Mouse (Mus musculus): ENCODE measurements at regions not wholly inside any gene's neighbourhood (a gene's known extent, or its start where the extent isn't known, plus 50 kb on each side); places are given as distances from the start of the nearest gene placed in this dataset.

DNA sequence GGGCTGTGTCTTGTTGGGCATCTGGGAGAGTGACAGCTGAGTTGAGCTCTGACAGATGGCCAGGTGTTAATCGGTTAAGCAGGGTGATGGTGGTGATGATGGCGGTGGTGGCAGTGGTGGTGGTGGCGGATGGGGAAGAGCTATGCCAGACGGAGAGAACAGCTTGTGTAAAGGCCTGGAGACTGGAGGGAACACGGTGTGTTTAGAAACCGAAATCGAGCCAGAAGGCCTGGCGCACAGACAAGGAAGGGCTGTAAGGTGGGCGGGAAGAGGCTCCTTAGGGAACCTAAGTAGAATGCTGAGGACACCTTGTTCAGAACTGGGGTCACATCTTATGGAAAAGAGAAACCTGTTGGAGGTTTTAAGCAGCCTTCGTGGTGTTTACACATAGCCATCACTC, 698.5 kb downstream of the Hs3st4 start:
- WGBS = 90% methylated on average over 10 of the region's 10 CpGs
- no peaks in the 10 kb centered on the region for H3K36me3 ChIP-seq (replicated peaks)
- H3K4me3 ChIP-seq = no peak overlapping the region
- H3K27ac ChIP-seq = no peak overlapping the region
- no peaks in the 10 kb centered on the region for H3K9me3 ChIP-seq
- no peaks in the 10 kb centered on the region for H3K4me1 ChIP-seq
- ATAC-seq (replicated peaks) = no peak
- H3K27me3 ChIP-seq (replicated peaks) = no peaks in the 10 kb centered on the region
- H3K9ac ChIP-seq = no peak overlapping the region
- H3K4me2 ChIP-seq = no peak overlapping the region

DNA sequence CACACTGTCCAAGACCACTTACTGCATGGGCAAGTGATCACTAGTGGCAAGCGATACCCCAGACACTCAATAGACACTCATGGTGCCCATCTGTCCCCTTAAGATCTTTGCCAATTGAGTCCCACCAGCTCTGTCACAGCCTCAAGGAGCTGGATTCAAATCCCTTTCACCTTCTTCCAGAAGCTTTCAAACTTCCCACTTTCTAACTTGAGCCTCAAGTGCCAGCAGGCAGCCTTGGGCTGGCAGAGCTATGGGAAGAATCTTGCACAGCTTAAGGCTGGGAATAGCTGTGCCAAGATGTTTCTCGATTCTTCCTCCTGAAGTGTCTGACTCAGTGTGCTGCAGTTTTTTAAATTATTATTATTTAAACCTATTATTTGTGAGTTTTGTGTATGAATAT, 699.2 kb downstream of the Hs3st4 start:
- no peak overlapping the region for H3K27ac ChIP-seq
- ATAC-seq (replicated peaks) = no peak
- H3K36me3 ChIP-seq (replicated peaks) = no peaks in the 10 kb centered on the region
- WGBS = 91% methylated on average over 2 of the region's 2 CpGs
- H3K4me3 ChIP-seq = no peak overlapping the region
- H3K4me1 ChIP-seq = no peaks in the 10 kb centered on the region
- H3K4me2 ChIP-seq = no peak overlapping the region
- H3K27me3 ChIP-seq (replicated peaks) = no peaks in the 10 kb centered on the region
- H3K9ac ChIP-seq = no peak overlapping the region
- no peaks in the 10 kb centered on the region for H3K9me3 ChIP-seq

DNA sequence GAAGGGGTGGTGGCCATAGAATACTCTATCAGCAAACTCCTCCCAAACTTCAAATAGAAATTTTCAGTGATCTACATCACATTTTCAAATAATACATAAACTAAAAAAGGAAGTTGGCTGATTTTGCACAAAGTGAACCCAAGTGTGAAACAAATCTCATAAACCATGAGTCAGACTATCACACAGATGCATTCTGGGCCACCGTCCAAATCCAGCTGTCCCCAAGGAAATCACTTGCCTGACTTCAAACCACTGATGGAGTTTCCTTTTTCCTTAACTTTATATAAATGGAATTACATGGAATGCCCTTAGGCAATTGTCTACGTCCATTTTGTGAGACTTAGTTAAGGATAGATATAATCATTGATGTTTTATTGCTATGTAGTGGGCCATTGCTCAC, 702.8 kb downstream of the Hs3st4 start:
- H3K9ac ChIP-seq = no peak overlapping the region
- no peaks in the 10 kb centered on the region for H3K36me3 ChIP-seq (replicated peaks)
- no peaks in the 10 kb centered on the region for H3K27me3 ChIP-seq (replicated peaks)
- no peaks in the 10 kb centered on the region for H3K4me1 ChIP-seq
- H3K4me3 ChIP-seq = no peak overlapping the region
- ATAC-seq (replicated peaks) = no peak
- H3K9me3 ChIP-seq = no peaks in the 10 kb centered on the region
- no peak overlapping the region for H3K27ac ChIP-seq
- H3K4me2 ChIP-seq = no peak overlapping the region
- 74% methylated on average over 2 of the region's 2 CpGs for WGBS

DNA sequence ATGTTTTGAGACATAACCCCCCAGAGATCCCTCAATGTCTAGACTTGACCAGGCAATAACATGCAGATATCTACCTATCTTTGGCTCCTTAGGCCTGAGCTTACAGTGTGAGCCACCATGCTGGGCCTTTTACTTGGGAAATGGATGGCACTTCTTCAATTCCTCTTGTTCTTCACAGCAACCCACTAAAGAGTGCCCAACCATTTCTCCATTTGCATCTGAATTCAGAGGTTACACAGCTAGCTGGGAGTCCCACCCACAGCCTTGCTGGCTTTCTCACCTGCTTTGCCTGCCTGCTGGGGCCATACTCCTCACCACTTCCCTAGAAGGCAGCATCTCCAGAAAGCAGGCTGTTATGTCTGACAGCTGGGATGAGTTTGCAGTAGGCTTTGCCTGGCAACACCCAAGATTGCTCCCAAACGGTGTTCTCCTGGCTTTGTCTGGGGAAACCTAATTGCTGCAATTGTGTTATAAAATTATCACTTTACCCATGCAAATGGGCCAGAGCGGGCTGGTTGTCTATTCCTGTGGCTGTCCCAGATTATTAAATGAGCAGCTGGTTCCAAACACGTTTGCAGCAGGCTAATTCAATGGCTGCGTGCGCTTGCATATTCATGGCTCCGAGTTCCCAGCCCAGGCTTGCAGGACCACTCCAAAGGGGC, 721.6 kb downstream of the Hs3st4 start:
- Histone ChIP-seq H3K4me1 (peaks cover 7% of the 10 kb centered on the region), H3K4me3 (no peak overlapping the region), H3K36me3 (replicated peaks) (no peaks in the 10 kb centered on the region), H3K4me2 (no peak overlapping the region), H3K27ac (no peak overlapping the region), H3K27me3 (replicated peaks) (no peaks in the 10 kb centered on the region), H3K9ac (no peak overlapping the region), H3K9me3 (no peaks in the 10 kb centered on the region)
- WGBS = 57% methylated on average over 6 of the region's 6 CpGs
- no peak for ATAC-seq (replicated peaks)

DNA sequence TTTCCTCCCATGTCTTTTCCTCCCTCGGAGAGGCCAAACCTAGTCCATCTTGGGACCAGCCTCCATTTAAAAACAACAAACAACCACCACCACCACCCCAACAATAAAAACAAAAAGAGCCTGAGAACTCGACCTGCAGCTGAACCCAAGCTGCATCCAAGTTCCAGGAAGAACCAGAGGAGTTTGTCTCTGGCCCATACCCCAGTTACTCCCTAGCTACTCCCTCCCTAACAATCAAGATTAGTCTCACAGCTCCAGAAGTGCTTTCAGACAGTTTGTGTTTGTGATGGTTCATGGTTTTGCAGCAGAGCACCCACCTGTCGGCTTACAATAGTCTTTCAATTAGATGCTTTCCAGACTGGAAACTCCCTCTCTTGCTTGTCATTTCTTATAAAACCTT, 724.5 kb downstream of the Hs3st4 start:
- Histone ChIP-seq H3K27ac (no peak overlapping the region), H3K36me3 (replicated peaks) (no peaks in the 10 kb centered on the region), H3K4me3 (no peak overlapping the region), H3K9ac (no peak overlapping the region), H3K4me2 (no peak overlapping the region), H3K27me3 (replicated peaks) (no peaks in the 10 kb centered on the region), H3K9me3 (no peaks in the 10 kb centered on the region), H3K4me1 (peaks cover 11% of the 10 kb centered on the region)
- WGBS = 51% methylated on average over 3 of the region's 3 CpGs
- no peak for ATAC-seq (replicated peaks)

DNA sequence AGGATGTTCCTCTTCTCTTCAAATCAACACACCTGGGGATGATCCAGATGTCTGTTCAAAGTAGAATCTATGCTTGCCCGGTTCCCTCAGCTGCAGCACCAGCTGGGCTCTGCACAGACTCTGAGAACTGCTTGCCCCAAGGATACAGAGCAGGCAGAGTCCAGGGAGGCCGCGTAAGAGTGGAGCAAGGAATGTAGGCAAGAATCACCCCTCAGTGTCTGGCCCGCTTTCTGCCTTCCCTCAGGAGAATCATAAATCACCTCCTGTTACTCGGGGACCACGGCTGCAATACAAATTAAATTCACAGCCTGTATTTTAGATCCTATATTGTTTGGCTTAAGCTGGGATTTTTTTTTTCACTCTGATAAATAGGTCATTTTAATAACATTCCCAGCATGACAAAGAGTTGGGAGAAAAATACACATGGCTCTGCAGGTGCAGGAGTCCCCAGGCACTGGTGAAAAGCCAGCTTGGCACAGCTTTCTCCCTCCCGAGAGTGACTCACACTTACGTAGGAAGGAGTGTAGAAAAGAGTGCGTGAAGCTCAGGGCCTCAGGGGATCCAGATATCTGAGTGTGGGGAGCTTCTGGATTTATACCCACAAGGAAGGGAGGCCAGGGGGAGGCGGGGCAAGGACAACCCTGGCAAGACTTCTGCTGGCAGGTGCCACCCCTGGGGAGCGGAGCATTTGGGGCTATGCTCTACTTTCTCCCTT, 726.3 kb downstream of the Hs3st4 start:
- Histone ChIP-seq H3K9me3 (no peaks in the 10 kb centered on the region), H3K4me3 (no peak overlapping the region), H3K4me1 (peaks cover 11% of the 10 kb centered on the region), H3K27me3 (replicated peaks) (no peaks in the 10 kb centered on the region), H3K4me2 (no peak overlapping the region), H3K36me3 (replicated peaks) (no peaks in the 10 kb centered on the region), H3K9ac (no peak overlapping the region), H3K27ac (0 out of 2 replicates have a peak overlapping the region, but pooled peaks have one; percentile 13)
- 39% methylated on average over 11 of the region's 11 CpGs for WGBS
- ATAC-seq (replicated peaks) = peak; percentile 60; the same call in 1 of the 2 replicates

DNA sequence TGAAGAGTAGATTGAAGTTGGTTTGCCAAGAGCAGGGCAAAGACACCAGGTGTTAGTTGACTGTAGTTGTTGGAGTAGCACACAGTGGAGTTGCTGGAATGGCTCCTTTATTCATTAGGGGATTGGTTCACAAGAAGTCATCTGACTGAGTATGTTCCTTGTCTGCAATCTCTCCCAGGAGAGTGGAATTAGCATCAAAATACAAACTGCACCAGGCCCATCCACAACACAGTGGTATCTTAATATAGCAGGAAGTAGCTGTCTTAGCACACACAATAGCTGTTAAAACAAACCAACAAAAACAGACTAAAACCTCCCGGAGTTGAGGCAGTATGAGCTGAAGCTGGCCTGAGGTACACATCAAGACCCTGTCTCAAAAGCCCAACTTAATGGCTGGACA, 723.5 kb upstream of the Kdm8 start:
- WGBS = 25% methylated on average over 1 of the region's 1 CpGs
- ATAC-seq (replicated peaks) = no peak

DNA sequence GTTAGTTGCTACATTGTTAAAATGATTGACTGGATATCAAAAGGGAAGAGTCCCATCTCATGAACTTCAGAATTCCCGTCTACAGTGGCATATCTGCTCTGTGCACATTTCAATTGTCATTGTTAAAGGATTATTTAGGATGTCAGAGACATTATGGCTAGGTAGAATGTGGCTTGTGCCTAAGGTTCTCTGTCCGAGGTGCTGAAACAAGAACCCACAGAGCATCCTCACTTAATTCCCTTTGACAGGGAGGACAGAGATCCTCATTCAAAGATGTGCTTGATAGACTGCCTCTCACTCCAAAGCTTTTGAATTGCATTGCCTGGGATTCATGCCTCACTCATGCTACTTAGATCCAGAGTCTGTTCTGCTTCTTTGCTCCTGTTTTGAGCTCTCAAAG, 702.4 kb upstream of the Kdm8 start:
- ATAC-seq (replicated peaks) = no peak
- 3% methylated on average over 2 of the region's 2 CpGs for whole genome bisulfite sequencing
- H3K36me3 ChIP-seq (replicated peaks) = no peaks in the 10 kb centered on the region
- H3K27ac ChIP-seq = no peak overlapping the region
- H3K4me3 ChIP-seq = no peak overlapping the region
- no peak overlapping the region for H3K4me2 ChIP-seq
- no peaks in the 10 kb centered on the region for H3K27me3 ChIP-seq (replicated peaks)
- H3K9me3 ChIP-seq = no peaks in the 10 kb centered on the region
- no peak overlapping the region for H3K9ac ChIP-seq
- H3K4me1 ChIP-seq = no peaks in the 10 kb centered on the region

More for the DNA sequence above, 723.5 kb upstream of the Kdm8 start:
- Histone ChIP-seq H3K4me1 (no peaks in the 10 kb centered on the region), H3K27ac (no peak overlapping the region), H3K9ac (no peak overlapping the region), H3K36me3 (replicated peaks) (no peaks in the 10 kb centered on the region), H3K27me3 (replicated peaks) (no peaks in the 10 kb centered on the region), H3K9me3 (no peaks in the 10 kb centered on the region), H3K4me3 (no peak overlapping the region), H3K4me2 (no peak overlapping the region)

DNA sequence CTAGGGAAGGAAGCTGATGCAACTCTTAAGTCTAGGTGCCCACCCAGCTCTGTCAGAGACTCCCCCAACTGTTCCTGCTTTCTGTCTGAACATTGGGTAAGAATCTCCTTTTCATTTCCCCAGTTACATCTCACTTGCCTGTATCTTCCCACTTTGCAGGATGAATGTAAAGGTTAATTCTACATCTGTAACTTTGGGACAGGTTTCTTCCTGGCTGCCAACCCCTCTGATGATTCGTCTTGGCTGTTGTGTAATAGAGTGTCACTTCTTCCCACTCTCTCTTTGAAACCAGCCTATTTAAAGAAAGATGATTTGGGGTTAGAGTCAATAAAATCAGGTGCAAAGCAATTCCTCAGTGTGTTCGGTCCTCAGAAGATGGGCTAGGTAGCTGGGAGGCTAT, 698.2 kb upstream of the Kdm8 start:
- no peaks in the 10 kb centered on the region for H3K36me3 ChIP-seq (replicated peaks)
- no peak overlapping the region for H3K4me2 ChIP-seq
- no peaks in the 10 kb centered on the region for H3K4me1 ChIP-seq
- WGBS = 83% methylated on average over 2 of the region's 2 CpGs
- H3K9ac ChIP-seq = no peak overlapping the region
- H3K27me3 ChIP-seq (replicated peaks) = no peaks in the 10 kb centered on the region
- H3K9me3 ChIP-seq = no peaks in the 10 kb centered on the region
- no peak overlapping the region for H3K27ac ChIP-seq
- H3K4me3 ChIP-seq = no peak overlapping the region
- no peak for ATAC-seq (replicated peaks)

DNA sequence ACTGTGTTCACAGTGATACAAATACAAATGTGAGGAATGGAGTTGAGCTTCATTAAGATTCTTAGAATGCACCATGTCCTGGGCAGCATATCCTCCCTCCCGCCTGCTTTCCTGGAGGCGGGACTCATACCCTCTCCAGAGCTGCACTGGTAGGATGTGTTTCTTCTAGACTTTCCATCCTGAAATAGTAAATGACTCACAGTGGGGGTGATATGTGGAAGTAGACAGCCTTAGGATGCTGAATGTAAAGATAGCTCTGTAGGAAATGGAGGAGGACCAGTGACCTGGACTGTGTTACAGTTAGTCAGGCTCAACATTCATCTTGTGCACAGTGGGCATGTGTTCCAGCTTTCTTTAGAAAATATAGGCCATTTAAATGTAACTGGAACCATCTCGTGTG, 696.1 kb upstream of the Kdm8 start:
- no peak overlapping the region for H3K4me3 ChIP-seq
- H3K27me3 ChIP-seq (replicated peaks) = no peaks in the 10 kb centered on the region
- H3K27ac ChIP-seq = no peak overlapping the region
- no peaks in the 10 kb centered on the region for H3K36me3 ChIP-seq (replicated peaks)
- H3K4me1 ChIP-seq = no peaks in the 10 kb centered on the region
- no peak for ATAC-seq (replicated peaks)
- no peaks in the 10 kb centered on the region for H3K9me3 ChIP-seq
- H3K4me2 ChIP-seq = no peak overlapping the region
- 79% methylated on average over 3 of the region's 3 CpGs for WGBS
- no peak overlapping the region for H3K9ac ChIP-seq

DNA sequence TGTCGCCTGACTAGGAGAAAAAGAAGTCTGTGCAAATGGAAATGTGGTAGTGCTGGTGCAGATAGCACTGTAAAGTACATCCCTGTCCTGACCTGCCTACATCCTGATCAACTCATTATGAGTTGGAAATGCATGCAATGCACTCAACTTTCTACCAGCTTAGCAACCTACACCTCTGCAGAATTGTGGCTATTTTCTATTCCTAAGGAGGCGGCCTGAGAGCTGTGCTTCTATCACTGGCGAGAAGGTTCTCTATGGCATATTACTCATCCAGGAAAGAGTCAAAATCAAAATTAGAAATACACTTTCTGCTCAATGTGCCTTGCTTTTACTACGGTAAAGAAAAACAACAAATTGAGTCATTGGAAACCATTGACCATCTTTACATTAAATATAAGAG, 685.4 kb upstream of the Kdm8 start:
- H3K27me3 ChIP-seq (replicated peaks) = no peaks in the 10 kb centered on the region
- H3K36me3 ChIP-seq (replicated peaks) = no peaks in the 10 kb centered on the region
- H3K4me2 ChIP-seq = no peak overlapping the region
- no peak overlapping the region for H3K9ac ChIP-seq
- no peak overlapping the region for H3K4me3 ChIP-seq
- H3K27ac ChIP-seq = no peak overlapping the region
- H3K9me3 ChIP-seq = no peaks in the 10 kb centered on the region
- H3K4me1 ChIP-seq = no peaks in the 10 kb centered on the region
- WGBS = 96% methylated on average over 4 of the region's 4 CpGs
- no peak for ATAC-seq (replicated peaks)

DNA sequence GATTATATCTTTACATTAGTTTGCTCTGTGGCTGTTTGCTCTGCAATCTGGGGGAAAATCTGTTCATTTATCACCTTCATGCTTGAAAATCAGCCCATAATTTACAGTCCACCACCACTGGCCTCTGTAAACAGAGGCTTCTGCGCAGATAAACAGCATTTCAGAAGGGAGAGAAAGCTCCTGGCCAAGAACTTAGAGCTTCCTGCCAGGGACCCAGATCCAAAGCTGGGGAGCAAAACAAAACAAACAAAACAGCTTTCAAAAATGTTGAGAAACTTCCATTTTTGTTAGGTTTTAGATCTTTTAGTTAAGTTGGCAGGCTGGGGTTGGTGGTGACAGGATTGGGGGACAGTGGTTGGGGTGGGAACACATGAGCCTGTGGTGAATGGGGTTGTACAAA, 666.7 kb upstream of the Kdm8 start:
- 81% methylated on average over 1 of the region's 1 CpGs for WGBS
- Histone ChIP-seq H3K4me3 (no peak overlapping the region), H3K9ac (no peak overlapping the region), H3K4me2 (no peak overlapping the region), H3K4me1 (no peaks in the 10 kb centered on the region), H3K27me3 (replicated peaks) (no peaks in the 10 kb centered on the region), H3K36me3 (replicated peaks) (no peaks in the 10 kb centered on the region), H3K27ac (no peak overlapping the region), H3K9me3 (no peaks in the 10 kb centered on the region)
- ATAC-seq (replicated peaks) = no peak

DNA sequence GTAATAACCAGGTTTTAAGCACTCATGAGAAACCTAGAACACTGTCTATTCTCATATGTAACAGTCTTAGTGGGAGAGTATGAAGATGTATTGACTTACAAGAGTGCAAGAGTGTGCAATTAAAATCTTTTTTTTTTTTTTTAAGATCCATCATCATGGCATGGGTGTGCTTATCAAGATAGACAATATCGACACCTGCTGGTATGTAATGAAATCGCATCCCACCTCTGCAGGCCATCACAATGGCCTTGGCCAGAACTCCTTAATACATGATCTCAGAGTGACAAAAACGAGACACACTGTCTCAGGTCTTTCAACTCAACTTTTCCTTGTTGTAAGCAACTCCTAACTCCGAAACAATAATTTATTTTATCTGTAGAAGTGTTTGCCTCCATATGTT, 661.7 kb upstream of the Kdm8 start:
- Histone ChIP-seq H3K27ac (no peak overlapping the region), H3K4me2 (no peak overlapping the region), H3K36me3 (replicated peaks) (no peaks in the 10 kb centered on the region), H3K27me3 (replicated peaks) (no peaks in the 10 kb centered on the region), H3K9me3 (no peaks in the 10 kb centered on the region), H3K4me1 (no peaks in the 10 kb centered on the region), H3K4me3 (no peak overlapping the region), H3K9ac (no peak overlapping the region)
- WGBS = 62% methylated on average over 4 of the region's 4 CpGs
- no peak for ATAC-seq (replicated peaks)
